Mouse (Mus musculus) spleen, adult 2 months (tissue): ENCODE results near the gene Klf12. TPM values are rescaled to one million over a fixed set of nuclear protein-coding genes. Genes with fewer than 3 reads are reported as not detected.

Experiments used
- DNase-seq, 2 experiments: peaks; one replicate each; pipeline versions ENCODE4 v3.0.0 to v3.0.0-alpha.2; 2012 to 2021; ENCODE audit warnings: low spot score in 2 of 2, low read depth in 1 of 2
- H3K27ac ChIP-seq: fragments of 200-500 bp; 2 replicates; pipeline ENCODE4 v1.5.1; 2012; ENCODE audit warnings: low read length, inconsistent platforms; ENCODE audit not compliant: insufficient read depth
- H3K27me3 ChIP-seq: fragments of 200-500 bp; 2 replicates; pipeline ENCODE4 v1.6.1; 2012; ENCODE audit warnings: mild to moderate bottlenecking, moderate library complexity, low read length, inconsistent platforms; ENCODE audit not compliant: control insufficient read depth, insufficient read depth
- H3K36me3 ChIP-seq: fragments of 200-500 bp; 2 replicates; pipeline ENCODE4 v1.6.1; 2012; ENCODE audit warnings: mild to moderate bottlenecking, low read length, inconsistent platforms; ENCODE audit not compliant: control insufficient read depth, insufficient read depth
- H3K4me1 ChIP-seq: fragments of 200-500 bp; 2 replicates; pipeline ENCODE4 v1.6.1; 2011; ENCODE audit warnings: inconsistent platforms; ENCODE audit not compliant: control insufficient read depth, insufficient read depth, insufficient read length
- H3K4me3 ChIP-seq: fragments of 200-500 bp; 2 replicates; pipeline ENCODE4 v1.5.1; 2011; ENCODE audit warnings: mild to moderate bottlenecking, inconsistent platforms; ENCODE audit not compliant: insufficient read depth, insufficient read length; ENCODE audit errors: extremely low read depth
- CTCF ChIP-seq: fragments of 200-500 bp; IDR thresholded peaks from 2 replicates; pipeline ENCODE4 v1.5.1; 2011; ENCODE audit warnings: mild to moderate bottlenecking, inconsistent platforms; ENCODE audit not compliant: insufficient read depth, insufficient read length, insufficient replicate concordance; ENCODE audit errors: extremely low read depth
- POLR2A ChIP-seq: fragments of 200-500 bp; IDR thresholded peaks from 2 replicates; pipeline ENCODE4 v1.6.1; 2011; ENCODE audit warnings: low read depth, low read length, inconsistent platforms
- WGBS: fragments of 180-500 bp; shearing (Covaris S2); methylation state at CpG from one replicate; pipeline ENCODE4 v1.1.7; 2018; 5-methylcytosine and 5-hydroxymethylcytosine counted together
- polyA plus RNA-seq: library from polyadenylated mRNA; depleted of rRNA; stranded (reverse); fragments of >200 nt; gene quantifications from 2 replicates; pipeline ENCODE4 v1.2.3, GENCODE M21; 2012; rRNA removed

The Klf12 gene
- polyA plus RNA-seq: 1.9 and 2.5 TPM in 2 replicates

DNA sequence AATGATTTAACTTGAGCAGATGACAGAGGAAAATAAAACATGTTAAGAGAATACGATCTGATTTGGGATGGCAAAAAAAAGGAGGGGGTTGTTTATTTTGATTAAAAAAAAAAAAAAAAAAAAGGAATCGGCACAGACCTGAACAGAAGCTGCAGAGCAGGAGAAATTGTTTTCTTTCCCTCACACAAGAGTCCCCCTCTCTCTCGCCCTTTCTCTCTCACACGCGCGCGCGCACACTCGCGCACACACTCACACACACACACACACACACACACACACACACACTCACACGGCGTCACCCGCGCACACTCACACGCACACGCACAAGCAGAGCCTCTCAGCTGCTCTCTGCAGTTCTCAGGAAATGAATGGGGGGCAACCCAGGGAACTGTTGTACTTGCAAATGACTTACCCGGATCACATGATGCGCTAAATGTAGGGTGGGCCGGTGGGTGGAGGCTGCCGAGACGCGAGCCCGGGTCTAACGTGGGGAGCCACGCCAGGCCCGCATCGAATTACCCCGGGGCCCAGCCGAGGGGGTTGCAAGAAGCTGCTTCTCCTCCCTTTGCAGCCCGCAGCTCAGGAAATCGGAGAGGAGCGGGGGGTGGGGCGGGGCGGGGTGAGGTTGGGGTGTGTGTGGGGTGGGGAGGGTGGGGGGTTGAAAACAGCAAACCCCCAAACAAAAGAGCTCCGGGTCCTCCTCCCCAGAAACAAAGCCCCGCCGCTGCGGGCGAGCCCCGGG, at the start of gene Klf12:
TSS of gene Klf12 (minus strand) at position 561 of the 742 bp plus-strand sequence.
- under 1% methylated on average over 37 of the region's 40 CpGs for WGBS
- peak within 1 kb of the TSS; percentile 57 for H3K27ac ChIP-seq

DNA sequence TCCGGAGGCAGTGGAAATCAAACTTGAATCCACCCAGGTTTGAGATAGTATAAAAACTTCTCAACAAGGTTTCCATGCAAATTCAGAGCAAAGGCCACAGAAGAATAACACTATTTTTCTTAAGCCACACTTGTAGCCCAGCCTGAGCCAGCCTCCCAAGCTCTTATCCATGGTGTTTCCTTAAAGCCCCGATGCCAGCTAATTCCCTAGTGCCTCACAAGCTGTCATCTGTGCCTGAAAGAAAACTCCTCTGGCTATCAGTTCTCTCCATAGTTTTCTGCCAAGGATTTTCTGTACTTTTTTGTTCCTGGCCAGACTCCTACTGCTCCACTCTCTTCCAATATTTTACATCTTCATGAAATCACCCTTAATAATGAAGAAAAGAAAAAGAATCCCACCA, 48.9 kb upstream of the Klf12 start:
- H3K36me3 ChIP-seq: no peaks in the 10 kb centered on the region
- TF ChIP-seq POLR2A (no peak), CTCF (no peak)
- no peak overlapping the region for H3K27ac ChIP-seq
- H3K4me3 ChIP-seq: no peak overlapping the region
- WGBS: 85% methylated on average over 2 of the region's 2 CpGs
- H3K27me3 ChIP-seq: no peaks in the 10 kb centered on the region
- H3K4me1 ChIP-seq: no peaks in the 10 kb centered on the region
- DNase-seq: no peak

More for the DNA sequence above, at the start of gene Klf12:
- Histone ChIP-seq H3K4me1 (peaks cover 6% of the 10 kb centered on the region), H3K36me3 (no peaks in the 10 kb centered on the region), H3K4me3 (peak within 1 kb of the TSS; percentile 64), H3K27me3 (peaks cover 20% of the 10 kb centered on the region)
- TF ChIP-seq CTCF: no peak
- no peak for TF ChIP-seq POLR2A
- DNase-seq: peak; percentile 32 to 45

DNA sequence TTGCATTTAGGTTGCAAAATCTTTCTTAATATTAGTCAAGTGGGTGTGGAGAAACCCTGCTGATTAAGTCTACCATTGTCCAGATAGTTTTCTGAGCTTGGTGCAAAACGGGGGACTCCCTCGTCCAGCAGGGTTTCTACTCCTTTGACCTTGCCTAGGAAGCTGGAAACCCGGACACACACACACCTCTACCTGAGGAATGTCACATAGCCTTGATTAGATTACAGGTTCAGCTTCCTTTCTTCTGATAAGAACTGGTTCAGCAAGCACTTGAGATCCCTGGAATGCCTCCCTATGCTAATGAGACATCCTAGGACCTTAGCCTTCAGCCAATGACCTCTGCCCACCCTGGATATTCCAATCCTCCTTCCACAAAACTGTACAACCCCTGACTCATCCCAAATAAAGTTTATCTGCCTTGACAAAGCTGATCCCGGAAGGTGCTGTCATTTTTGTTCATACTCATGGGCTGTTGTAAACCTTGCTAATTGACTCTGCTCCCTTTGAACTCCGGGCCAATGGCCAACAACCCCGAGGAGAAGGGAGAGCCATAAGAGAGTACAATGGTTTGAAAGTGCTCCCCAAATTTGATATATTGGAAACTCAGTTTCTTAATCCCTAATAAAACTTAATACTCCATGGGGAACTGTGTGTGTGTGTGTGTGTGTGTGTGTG, 44.3 kb upstream of the Klf12 start:
- no peaks in the 10 kb centered on the region for H3K36me3 ChIP-seq
- no peaks in the 10 kb centered on the region for H3K27me3 ChIP-seq
- no peak overlapping the region for H3K27ac ChIP-seq
- H3K4me1 ChIP-seq: no peaks in the 10 kb centered on the region
- H3K4me3 ChIP-seq: no peak overlapping the region
- 84% methylated on average over 6 of the region's 6 CpGs for WGBS
- TF ChIP-seq CTCF (no peak), POLR2A (no peak)
- DNase-seq: no peak

DNA sequence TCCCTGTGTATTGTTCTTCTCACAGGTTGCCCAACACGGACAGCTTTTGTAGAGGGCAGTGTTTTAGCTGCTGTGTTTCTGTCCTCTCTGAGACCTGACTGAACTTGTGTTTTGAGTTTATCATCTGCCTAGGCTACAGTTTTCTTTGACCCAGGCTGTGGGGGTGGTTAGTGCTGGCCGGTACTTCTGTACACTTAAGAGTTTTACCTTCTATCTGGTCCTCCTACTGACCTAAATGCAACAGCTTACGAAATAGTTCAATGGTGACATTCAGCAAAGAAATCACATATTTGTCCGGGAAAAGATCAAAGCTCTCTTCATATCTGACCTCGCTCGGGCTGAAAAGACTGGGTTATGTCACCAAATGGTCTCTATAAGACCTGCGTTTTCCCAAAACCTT, 39.8 kb upstream of the Klf12 start:
- no peaks in the 10 kb centered on the region for H3K36me3 ChIP-seq
- DNase-seq: no peak
- 90% methylated on average over 7 of the region's 7 CpGs for WGBS
- TF ChIP-seq POLR2A (no peak), CTCF (no peak)
- H3K4me1 ChIP-seq: no peaks in the 10 kb centered on the region
- no peaks in the 10 kb centered on the region for H3K27me3 ChIP-seq
- no peak overlapping the region for H3K27ac ChIP-seq
- H3K4me3 ChIP-seq: no peak overlapping the region

DNA sequence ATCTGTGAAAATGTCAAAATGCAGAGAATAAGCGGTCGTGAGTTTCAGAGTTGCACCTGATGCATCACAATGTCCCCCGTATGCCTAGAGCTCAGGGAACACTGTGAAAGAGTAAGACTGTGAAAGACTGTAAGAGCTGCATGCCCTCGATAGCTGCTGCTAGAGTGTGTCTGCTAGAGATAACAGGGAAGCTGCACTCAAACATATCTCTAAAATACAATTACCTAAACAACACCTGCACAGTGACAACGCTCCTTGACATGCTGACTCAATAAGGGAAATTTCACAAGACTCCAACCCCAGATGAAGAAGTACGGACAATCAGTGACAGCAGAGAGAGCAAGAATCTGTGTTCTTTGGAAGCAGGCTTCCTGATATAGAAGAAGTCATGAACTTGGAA, 37.5 kb upstream of the Klf12 start:
- H3K36me3 ChIP-seq: no peaks in the 10 kb centered on the region
- no peak for DNase-seq
- 92% methylated on average over 6 of the region's 6 CpGs for WGBS
- no peak overlapping the region for H3K27ac ChIP-seq
- no peak overlapping the region for H3K4me3 ChIP-seq
- H3K4me1 ChIP-seq: no peaks in the 10 kb centered on the region
- no peak for TF ChIP-seq POLR2A
- no peak for TF ChIP-seq CTCF
- H3K27me3 ChIP-seq: no peaks in the 10 kb centered on the region

DNA sequence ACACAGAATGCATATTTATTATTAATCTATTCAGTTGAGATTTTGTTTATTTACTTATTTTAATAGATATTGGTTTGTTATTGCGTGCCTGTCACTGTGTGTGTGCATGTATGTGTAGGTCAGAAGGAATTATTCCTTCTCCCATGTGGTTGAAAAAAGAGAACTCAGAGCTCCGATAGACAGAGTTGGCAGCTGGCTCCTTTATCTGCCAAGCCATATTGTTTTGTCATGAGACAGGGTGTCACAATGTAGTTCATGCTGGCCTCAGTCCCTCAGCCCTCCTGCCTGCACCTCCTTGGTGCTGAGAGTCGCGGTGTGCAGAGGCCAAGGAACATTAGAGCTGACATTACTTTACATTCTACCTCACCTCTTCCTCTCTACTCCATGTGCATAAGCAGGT, 32.3 kb upstream of the Klf12 start:
- WGBS: 67% methylated on average over 4 of the region's 4 CpGs
- Histone ChIP-seq H3K27ac (no peak overlapping the region), H3K36me3 (no peaks in the 10 kb centered on the region), H3K27me3 (no peaks in the 10 kb centered on the region), H3K4me1 (no peaks in the 10 kb centered on the region), H3K4me3 (no peak overlapping the region)
- TF ChIP-seq POLR2A (no peak), CTCF (no peak)
- no peak for DNase-seq

DNA sequence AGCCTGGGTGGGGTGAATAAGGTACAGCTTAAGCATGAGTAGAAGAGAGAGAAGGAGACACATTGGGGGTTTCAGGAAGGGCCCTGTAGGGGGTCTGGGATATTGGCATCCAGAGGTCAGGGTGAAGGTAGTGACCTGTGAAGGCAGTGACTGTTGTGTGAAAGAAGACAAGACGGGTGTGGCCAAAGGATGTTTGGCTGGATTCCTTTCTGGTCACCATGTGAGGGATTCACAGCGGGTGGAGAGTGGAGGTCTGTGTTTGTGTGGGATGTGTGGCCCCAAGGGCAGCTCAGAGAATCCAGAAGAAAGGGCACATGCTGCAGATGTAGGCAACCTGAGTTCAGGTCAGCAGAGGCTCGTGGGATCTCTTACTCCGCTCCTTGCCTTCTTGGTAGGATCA, 29.6 kb upstream of the Klf12 start:
- TF ChIP-seq POLR2A: no peak
- TF ChIP-seq CTCF: no peak
- Histone ChIP-seq H3K36me3 (no peaks in the 10 kb centered on the region), H3K4me1 (no peaks in the 10 kb centered on the region), H3K27me3 (no peaks in the 10 kb centered on the region), H3K4me3 (no peak overlapping the region), H3K27ac (no peak overlapping the region)
- DNase-seq: no peak
- WGBS: 85% methylated on average over 4 of the region's 4 CpGs
